Mouse (Mus musculus): ENCODE results near the gene Arhgap31.

- TF ChIP-seq POLR2A (IDR thresholded peaks at IDR 0.05; ENCODE audit: extremely low read depth, insufficient read depth, low read length), result no peak
- no peak for TF ChIP-seq CTCF (IDR thresholded peaks at IDR 0.05; ENCODE audit: extremely low read depth, insufficient read depth, low read length)
Measured at GRCm38 (mm10) chr16:38742659-38743131, 29.6 kb upstream of the Arhgap31 start.

Measured in cortical plate, adult 2 months (tissue).